Mouse (Mus musculus) brain, embryonic 14.5 days (tissue): Measurements from ENCODE around the gene Nsd1.

Experiments used
- CTCF ChIP-seq: fragments of 200-500 bp; IDR thresholded peaks from 2 replicates; pipeline ENCODE4 v1.5.1; 2012; ENCODE audit warnings: inconsistent platforms, mild to moderate bottlenecking, moderate library complexity, borderline replicate concordance; ENCODE audit not compliant: insufficient read depth, insufficient read length; ENCODE audit errors: extremely low read depth
- POLR2A ChIP-seq: fragments of 200-500 bp; IDR thresholded peaks from 2 replicates; pipeline ENCODE4 v1.6.1; 2012; ENCODE audit warnings: mild to moderate bottlenecking, inconsistent platforms, borderline replicate concordance; ENCODE audit not compliant: poor library complexity, insufficient read depth, insufficient read length, severe bottlenecking; ENCODE audit errors: extremely low read depth

- no peak for TF ChIP-seq CTCF
- TF ChIP-seq POLR2A, result no peak
These were observed 103.5 kb downstream of the Nsd1 start for GRCm38 (mm10) chr13:55313051-55313450.
